Mouse (Mus musculus) liver, postnatal 0 days (tissue): ENCODE results near the gene 2010300C02Rik. TPM values are rescaled to one million over a fixed set of nuclear protein-coding genes. Genes with fewer than 3 reads are reported as not detected.

Experiments used
- ATAC-seq: fragments of 200-750 bp; cut with Nextera tagmentation; 2 replicates; pipeline ENCODE4 v1.8.0; 2017; ENCODE audit warnings: mild to moderate bottlenecking, moderate library complexity
- DNase-seq: peaks from one replicate; pipeline ENCODE4 v3.0.0-alpha.2; 2016
- H3K27ac ChIP-seq: fragments of 300-500 bp; sonication (generic); 2 replicates; pipeline ENCODE4 v1.5.1; 2014; ENCODE audit warnings: antibody characterized with exemption, moderate library complexity, mild to moderate bottlenecking, low read depth
- H3K27me3 ChIP-seq: fragments of 300-500 bp; sonication (generic); 2 replicates; pipeline ENCODE4 v1.6.1; 2014; ENCODE audit warnings: low read length, control low read depth, mixed read lengths; ENCODE audit not compliant: insufficient read depth
- H3K36me3 ChIP-seq: fragments of 300-500 bp; sonication (generic); replicated peaks from 2 replicates; pipeline ENCODE4 v1.6.1; 2014; ENCODE audit warnings: mild to moderate bottlenecking, control low read depth, low read length, moderate library complexity, mixed read lengths; ENCODE audit not compliant: insufficient read depth
- H3K4me1 ChIP-seq: fragments of 300-500 bp; sonication (generic); 2 replicates; pipeline ENCODE4 v1.6.1; 2014; ENCODE audit warnings: antibody characterized with exemption, mild to moderate bottlenecking, control low read depth; ENCODE audit not compliant: insufficient read depth
- H3K4me2 ChIP-seq: fragments of 300-500 bp; sonication (generic); 2 replicates; pipeline ENCODE4 v1.6.1; 2014; ENCODE audit warnings: low read depth, mild to moderate bottlenecking, low read length, moderate library complexity, mixed read lengths
- H3K4me3 ChIP-seq: fragments of 300-500 bp; sonication (generic); 2 replicates; pipeline ENCODE4 v1.5.1; 2014; ENCODE audit warnings: low read depth, low read length
- H3K9ac ChIP-seq: fragments of 300-500 bp; sonication (generic); replicated peaks from 2 replicates; pipeline ENCODE4 v1.6.1; 2014; ENCODE audit warnings: mild to moderate bottlenecking, moderate library complexity
- H3K9me3 ChIP-seq: fragments of 300-500 bp; sonication (generic); 2 replicates; pipeline ENCODE4 v1.6.1; 2016; ENCODE audit warnings: mild to moderate bottlenecking, control low read depth, low read length, mixed read lengths
- CTCF ChIP-seq: sonication (generic); IDR thresholded peaks from 2 replicates; pipeline ENCODE4 v1.5.1; 2016; ENCODE audit warnings: antibody characterized with exemption, low read depth
- EP300 ChIP-seq: IDR thresholded peaks from 2 replicates; pipeline ENCODE4 v1.6.1; 2016; ENCODE audit warnings: antibody characterized with exemption, low read depth, mild to moderate bottlenecking
- WGBS: fragments of 180-500 bp; shearing (Covaris S2); extraction: QIAGEN DNeasy Blood & Tissue Kit; methylation state at CpG from one replicate; pipeline ENCODE4 v1.1.7; 2014; ENCODE audit not compliant: insufficient replicate concordance; 5-methylcytosine and 5-hydroxymethylcytosine counted together
- polyA plus RNA-seq: library from polyadenylated mRNA; unstranded; fragments of >200 nt; fragmentation: Nextera tagmentation; extraction: Ambion mirVana; gene quantifications from 2 replicates; pipeline ENCODE4 v1.2.1, GENCODE M21; 2015

Gene 2010300C02Rik
- polyA plus RNA-seq, 1 experiment from 2014 or later, result 0.20 TPM

- no peaks in the 10 kb centered on the region for H3K27me3 ChIP-seq
- TF ChIP-seq EP300, result no peak
- TF ChIP-seq CTCF, result no peak
- H3K36me3 ChIP-seq, result no peaks in the 10 kb centered on the region
- DNase-seq, result no peak
- no peak overlapping the region for H3K4me3 ChIP-seq
- 74% methylated on average over 10 of the region's 10 CpGs for WGBS
- H3K9ac ChIP-seq, result no peak overlapping the region
- no peak overlapping the region for H3K4me2 ChIP-seq
- H3K9me3 ChIP-seq, result no peaks in the 10 kb centered on the region
- ATAC-seq, result no peak
- H3K4me1 ChIP-seq, result no peaks in the 10 kb centered on the region
- no peak overlapping the region for H3K27ac ChIP-seq
Observed at GRCm38 (mm10) chr1:37647066-37647465, 72.8 kb downstream of the 2010300C02Rik start.

DNA sequence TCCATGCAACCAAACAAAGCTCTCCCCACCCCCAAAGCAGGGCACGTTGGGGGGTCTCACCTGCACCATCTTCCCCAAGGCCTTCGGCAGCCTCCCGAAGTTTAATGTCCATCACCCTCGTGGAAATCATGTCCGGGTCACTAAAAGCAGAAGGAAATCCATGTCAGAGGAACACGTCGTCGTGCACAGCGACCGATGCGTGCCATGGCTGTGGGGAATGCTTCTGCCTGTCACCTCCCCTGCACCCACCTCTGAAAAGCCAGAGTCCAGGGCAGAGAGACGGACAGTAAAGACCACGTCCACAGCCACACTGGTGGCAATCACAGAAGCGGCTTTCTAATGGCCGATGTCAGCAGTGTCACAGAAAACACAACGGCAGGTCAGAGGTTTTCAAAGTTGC lies 75.4 kb downstream of the 2010300C02Rik start:
- ATAC-seq (no peak), DNase-seq (no peak)
- H3K36me3 ChIP-seq, result no peaks in the 10 kb centered on the region
- H3K27ac ChIP-seq, result no peak overlapping the region
- no peaks in the 10 kb centered on the region for H3K9me3 ChIP-seq
- H3K4me1 ChIP-seq, result no peaks in the 10 kb centered on the region
- TF ChIP-seq CTCF (no peak), EP300 (no peak)
- H3K4me3 ChIP-seq, result no peak overlapping the region
- WGBS, result 78% methylated on average over 16 of the region's 16 CpGs
- no peak overlapping the region for H3K4me2 ChIP-seq
- no peaks in the 10 kb centered on the region for H3K27me3 ChIP-seq
- H3K9ac ChIP-seq, result no peak overlapping the region

GRCm38 (mm10) chr1:37643794-37644365 lies 76.0 kb downstream of the 2010300C02Rik start:
- H3K27ac ChIP-seq, result no peak overlapping the region
- H3K9me3 ChIP-seq, result no peaks in the 10 kb centered on the region
- H3K4me3 ChIP-seq, result no peak overlapping the region
- no peak overlapping the region for H3K9ac ChIP-seq
- H3K4me2 ChIP-seq, result no peak overlapping the region
- ATAC-seq (no peak), DNase-seq (no peak)
- H3K27me3 ChIP-seq, result no peaks in the 10 kb centered on the region
- 74% methylated on average over 5 of the region's 5 CpGs for WGBS
- no peaks in the 10 kb centered on the region for H3K36me3 ChIP-seq
- H3K4me1 ChIP-seq, result no peaks in the 10 kb centered on the region
- TF ChIP-seq CTCF (no peak), EP300 (peak; percentile 58; the same call in 1 of the 2 replicates)

- TF ChIP-seq CTCF (no peak), EP300 (no peak)
- ATAC-seq (no peak), DNase-seq (no peak)
- WGBS, result 88% methylated on average over 11 of the region's 11 CpGs
- H3K4me1 ChIP-seq, result no peaks in the 10 kb centered on the region
- no peaks in the 10 kb centered on the region for H3K9me3 ChIP-seq
- H3K4me2 ChIP-seq, result no peak overlapping the region
- no peaks in the 10 kb centered on the region for H3K36me3 ChIP-seq
- H3K27me3 ChIP-seq, result no peaks in the 10 kb centered on the region
- no peak overlapping the region for H3K4me3 ChIP-seq
- no peak overlapping the region for H3K27ac ChIP-seq
- no peak overlapping the region for H3K9ac ChIP-seq
Observed at GRCm38 (mm10) chr1:37641361-37641760, 78.5 kb downstream of the 2010300C02Rik start.

GRCm38 (mm10) chr1:37639101-37639500 lies 80.8 kb downstream of the 2010300C02Rik start:
- no peak overlapping the region for H3K9ac ChIP-seq
- H3K4me2 ChIP-seq, result peak overlapping the region; percentile 51
- ATAC-seq (peak; percentile 67), DNase-seq (peak; percentile 76)
- no peak overlapping the region for H3K27ac ChIP-seq
- whole genome bisulfite sequencing, result 13% methylated on average over 10 of the region's 10 CpGs
- H3K36me3 ChIP-seq, result no peaks in the 10 kb centered on the region
- peak; percentile 88 for TF ChIP-seq CTCF
- no peak for TF ChIP-seq EP300
- H3K27me3 ChIP-seq, result no peaks in the 10 kb centered on the region
- H3K4me1 ChIP-seq, result no peaks in the 10 kb centered on the region
- no peaks in the 10 kb centered on the region for H3K9me3 ChIP-seq
- no peak overlapping the region for H3K4me3 ChIP-seq

- no peaks in the 10 kb centered on the region for H3K9me3 ChIP-seq
- H3K4me1 ChIP-seq, result no peaks in the 10 kb centered on the region
- H3K4me3 ChIP-seq, result no peak overlapping the region
- 68% methylated on average over 9 of the region's 9 CpGs for WGBS
- no peaks in the 10 kb centered on the region for H3K27me3 ChIP-seq
- no peak for ATAC-seq
- no peak for DNase-seq
- TF ChIP-seq EP300 (no peak), CTCF (no peak)
- no peak overlapping the region for H3K27ac ChIP-seq
- H3K36me3 ChIP-seq, result no peaks in the 10 kb centered on the region
- H3K9ac ChIP-seq, result no peak overlapping the region
- H3K4me2 ChIP-seq, result peak overlapping the region; percentile 51; the same call in 1 of the 2 replicates
Observed at GRCm38 (mm10) chr1:37638560-37638959, 81.3 kb downstream of the 2010300C02Rik start.

DNA sequence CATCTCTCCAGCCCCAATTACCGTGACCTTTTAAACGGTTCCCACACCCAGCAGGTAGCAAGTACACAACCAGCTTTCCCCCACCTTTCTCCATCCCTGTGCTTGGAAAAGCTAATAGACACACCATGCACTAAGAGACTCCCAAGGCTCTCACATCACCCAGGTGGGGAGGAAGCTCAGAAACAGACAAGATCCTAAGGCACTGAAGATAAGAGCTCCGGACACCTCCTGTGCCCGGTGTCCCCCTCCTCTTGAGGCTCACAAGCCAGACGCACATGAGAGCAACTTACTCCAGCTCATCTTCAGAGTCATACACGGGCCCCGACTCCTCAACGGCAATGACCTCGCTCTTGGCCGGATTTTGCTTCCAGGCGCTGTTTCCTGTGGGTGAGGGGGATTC lies 82.3 kb downstream of the 2010300C02Rik start:
- Histone ChIP-seq H3K4me2 (no peak overlapping the region), H3K27ac (no peak overlapping the region), H3K4me1 (no peaks in the 10 kb centered on the region), H3K9ac (no peak overlapping the region), H3K27me3 (no peaks in the 10 kb centered on the region), H3K9me3 (no peaks in the 10 kb centered on the region), H3K4me3 (no peak overlapping the region), H3K36me3 (no peaks in the 10 kb centered on the region)
- DNase-seq (no peak), ATAC-seq (no peak)
- no peak for TF ChIP-seq EP300
- no peak for TF ChIP-seq CTCF
- WGBS, result 66% methylated on average over 11 of the region's 11 CpGs
